Mouse (Mus musculus): ENCODE measurements at regions not wholly inside any gene's neighbourhood (a gene's known extent, or its start where the extent isn't known, plus 50 kb on each side); places are given as distances from the start of the nearest gene placed in this dataset.

- Histone ChIP-seq H3K36me3 (replicated peaks) (no peaks in the 10 kb centered on the region), H3K4me1 (no peaks in the 10 kb centered on the region), H3K9ac (no peak overlapping the region), H3K4me3 (no peak overlapping the region), H3K27ac (no peak overlapping the region), H3K4me2 (no peak overlapping the region), H3K27me3 (replicated peaks) (no peaks in the 10 kb centered on the region), H3K9me3 (no peaks in the 10 kb centered on the region)
- no peak for ATAC-seq (replicated peaks)
Measured at GRCm38 (mm10) chr2:143332071-143332470, 213.9 kb upstream of the Pcsk2 start.

GRCm38 (mm10) chr2:143340364-143340763, 205.6 kb upstream of the Pcsk2 start:
- no peaks in the 10 kb centered on the region for H3K27me3 ChIP-seq (replicated peaks)
- H3K9me3 ChIP-seq, result no peaks in the 10 kb centered on the region
- H3K4me2 ChIP-seq, result no peak overlapping the region
- no peak for ATAC-seq (replicated peaks)
- WGBS, result 85% methylated on average over 5 of the region's 5 CpGs
- no peak overlapping the region for H3K4me3 ChIP-seq
- no peak overlapping the region for H3K9ac ChIP-seq
- no peak overlapping the region for H3K27ac ChIP-seq
- H3K4me1 ChIP-seq, result no peaks in the 10 kb centered on the region
- H3K36me3 ChIP-seq (replicated peaks), result no peaks in the 10 kb centered on the region

- ATAC-seq (replicated peaks), result no peak
Measured at GRCm38 (mm10) chr2:143364193-143364592, 181.8 kb upstream of the Pcsk2 start.

GRCm38 (mm10) chr2:143365976-143366375, 180.0 kb upstream of the Pcsk2 start:
- Histone ChIP-seq H3K9me3 (no peaks in the 10 kb centered on the region), H3K27me3 (replicated peaks) (no peaks in the 10 kb centered on the region), H3K9ac (no peak overlapping the region), H3K4me2 (no peak overlapping the region), H3K36me3 (replicated peaks) (no peaks in the 10 kb centered on the region), H3K4me1 (no peaks in the 10 kb centered on the region), H3K27ac (no peak overlapping the region), H3K4me3 (no peak overlapping the region)
- no peak for ATAC-seq (replicated peaks)
- WGBS, result 89% methylated on average over 5 of the region's 5 CpGs

More at GRCm38 (mm10) chr2:143364193-143364592, 181.8 kb upstream of the Pcsk2 start:
- no peak overlapping the region for H3K9ac ChIP-seq
- H3K27me3 ChIP-seq (replicated peaks), result no peaks in the 10 kb centered on the region
- H3K4me3 ChIP-seq, result no peak overlapping the region
- no peaks in the 10 kb centered on the region for H3K4me1 ChIP-seq
- no peak overlapping the region for H3K4me2 ChIP-seq
- H3K36me3 ChIP-seq (replicated peaks), result no peaks in the 10 kb centered on the region
- no peak overlapping the region for H3K27ac ChIP-seq
- WGBS, result 69% methylated on average over 6 of the region's 6 CpGs
- no peaks in the 10 kb centered on the region for H3K9me3 ChIP-seq

All from midbrain, embryonic 15.5 days (tissue).